Mouse (Mus musculus) gastrocnemius, postnatal 36 days (tissue): Measurements from ENCODE around the gene Mgat2. TPM values are rescaled to one million over a fixed set of nuclear protein-coding genes. Genes with fewer than 3 reads are reported as not detected.

Experiments
- DNase-seq, 2 experiments: peaks; one replicate each; pipeline ENCODE4 v3.0.0; 2022
- intact Hi-C: fragments of 180-260 bp; cut with DNase I; formaldehyde crosslinking; loops from one replicate; pipeline ENCODE4 v1.15.1; 2025
- total RNA-seq, 2 experiments: library from RNA; stranded (reverse); gene quantifications; 2 replicates each; pipeline ENCODE4 v1.2.3; 2021

The Mgat2 gene
- total RNA-seq, 2 experiments from 2014 or later, result 6.5 to 7.7 TPM

- intact Hi-C loops, result no loop called here
- no peak for DNase-seq
These were observed 12.7 kb upstream of the Mgat2 start for GRCm38 (mm10) chr12:69171307-69171706.

- intact Hi-C loops, result no loop called here
- DNase-seq, result no peak
These were observed 8.0 kb upstream of the Mgat2 start for GRCm38 (mm10) chr12:69175975-69176374.

GRCm38 (mm10) chr12:69177526-69177925 is 6.4 kb upstream of the Mgat2 start:
- DNase-seq, result no peak
- intact Hi-C loops, result no loop called here

GRCm38 (mm10) chr12:69179371-69179770 is 4.6 kb upstream of the Mgat2 start:
- intact Hi-C loops, result no loop called here
- DNase-seq, result no peak

GRCm38 (mm10) chr12:69181800-69182199 is 2.2 kb upstream of the Mgat2 start:
- no peak for DNase-seq
- intact Hi-C loops, result no loop called here

- DNase-seq, result peak; percentile 44 to 69
- intact Hi-C loops, result no loop called here
These were observed 662 bp downstream of the Mgat2 start for GRCm38 (mm10) chr12:69184342-69185295.

GRCm38 (mm10) chr12:69185371-69185770 is 1.4 kb downstream of the Mgat2 start:
- intact Hi-C loops, result no loop called here
- no peak for DNase-seq

GRCm38 (mm10) chr12:69186811-69187471 is 3.0 kb downstream of the Mgat2 start:
- DNase-seq, result no peak
- intact Hi-C loops, result no loop called here

GRCm38 (mm10) chr12:69190074-69190473 is 6.1 kb downstream of the Mgat2 start:
- no peak for DNase-seq
- intact Hi-C loops, result no loop called here

- intact Hi-C loops, result no loop called here
- no peak for DNase-seq
These were observed 6.6 kb downstream of the Mgat2 start for GRCm38 (mm10) chr12:69190522-69190921.

GRCm38 (mm10) chr12:69191396-69191795 is 7.4 kb downstream of the Mgat2 start:
- DNase-seq, result no peak
- intact Hi-C loops, result no loop called here

GRCm38 (mm10) chr12:69192637-69193036 is 8.7 kb downstream of the Mgat2 start:
- intact Hi-C loops, result no loop called here
- no peak for DNase-seq

GRCm38 (mm10) chr12:69196444-69197377 is 12.8 kb downstream of the Mgat2 start, which contains the start of gene Gm49383:
Gm49383 (minus strand) TSS chr12:69197104.
- intact Hi-C loops, result no loop called here

GRCm38 (mm10) chr12:69197378-69198163 is 13.6 kb downstream of the Mgat2 start:
- intact Hi-C loops, result no loop called here
- DNase-seq, result peak; percentile 33 to 54

More at GRCm38 (mm10) chr12:69196444-69197377, 12.8 kb downstream of the Mgat2 start, which contains the start of gene Gm49383:
- DNase-seq, result peak in 1 of 2 experiments; percentile 44

- peak; percentile 15 to 40 for DNase-seq
- intact Hi-C loops, result no loop called here
These were observed 14.2 kb downstream of the Mgat2 start, which contains the start of gene Dnaaf2 for GRCm38 (mm10) chr12:69198164-69198535. Dnaaf2 (minus strand) TSS chr12:69198429.

GRCm38 (mm10) chr12:69198985-69199384 is 15.0 kb downstream of the Mgat2 start:
- intact Hi-C loops, result no loop called here
- DNase-seq, result no peak

- intact Hi-C loops, result no loop called here
- DNase-seq, result no peak
These were observed 20.3 kb downstream of the Mgat2 start, which contains the start of gene Gm49384 for GRCm38 (mm10) chr12:69204052-69204833. Gm49384 (minus strand) TSS chr12:69204267.

- intact Hi-C loops, result no loop called here
These were observed 23.4 kb downstream of the Mgat2 start for GRCm38 (mm10) chr12:69207396-69207795.

GRCm38 (mm10) chr12:69207926-69208325 is 24.0 kb downstream of the Mgat2 start:
- intact Hi-C loops, result no loop called here
- no peak for DNase-seq

More at GRCm38 (mm10) chr12:69207396-69207795, 23.4 kb downstream of the Mgat2 start:
- DNase-seq, result no peak
